Mouse (Mus musculus): ENCODE data around the gene Rnase13.

Rnase13 gene

GRCm38 (mm10) chr14:51877517-51877916 is 45.1 kb downstream of the Rnase13 start:
- no peak for DNase-seq (ENCODE audit: inconsistent ontology term)

GRCm38 (mm10) chr14:51871741-51872140 is 50.8 kb downstream of the Rnase13 start:
- no peak for DNase-seq (ENCODE audit: inconsistent ontology term)

Measured in Muller cell, postnatal 12 days (primary cell).